Mouse (Mus musculus) c-Kit-positive CD71-positive TER-119-positive erythroid progenitor cells, embryonic 14.5 days (primary cell): Measurements from ENCODE around the gene Serinc5.
"Not testable (repeated sequence)": the region's sequence is repeated elsewhere in the genome, so short reads cannot be mapped to it uniquely, and the experiment has no call there.

Experiments used
- DNase-seq: peaks from one replicate; pipeline ENCODE4 v3.0.0-alpha.2; 2013; ENCODE audit warnings: low spot score

Serinc5 gene

DNA sequence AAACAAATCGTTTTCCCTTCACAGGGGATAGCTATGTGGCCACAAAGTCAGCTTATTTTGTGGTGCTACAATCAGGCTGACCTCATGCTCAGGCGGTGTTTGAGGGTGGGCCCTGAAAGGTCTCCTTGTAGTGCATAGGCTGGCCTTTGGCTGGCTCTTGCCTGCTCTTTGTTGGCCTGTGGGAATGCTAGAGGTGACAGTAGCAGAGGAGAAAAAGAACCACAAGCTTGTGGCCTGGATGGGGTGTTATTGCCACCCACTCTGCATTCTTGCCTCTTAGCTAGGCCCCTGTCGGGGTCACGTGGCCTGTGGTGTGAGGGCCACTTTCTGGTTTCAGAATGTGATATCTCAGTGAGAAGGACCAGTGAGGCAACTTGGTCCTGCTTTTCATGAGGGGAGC is 54.1 kb downstream of the Serinc5 start:
- DNase-seq: no peak

DNA sequence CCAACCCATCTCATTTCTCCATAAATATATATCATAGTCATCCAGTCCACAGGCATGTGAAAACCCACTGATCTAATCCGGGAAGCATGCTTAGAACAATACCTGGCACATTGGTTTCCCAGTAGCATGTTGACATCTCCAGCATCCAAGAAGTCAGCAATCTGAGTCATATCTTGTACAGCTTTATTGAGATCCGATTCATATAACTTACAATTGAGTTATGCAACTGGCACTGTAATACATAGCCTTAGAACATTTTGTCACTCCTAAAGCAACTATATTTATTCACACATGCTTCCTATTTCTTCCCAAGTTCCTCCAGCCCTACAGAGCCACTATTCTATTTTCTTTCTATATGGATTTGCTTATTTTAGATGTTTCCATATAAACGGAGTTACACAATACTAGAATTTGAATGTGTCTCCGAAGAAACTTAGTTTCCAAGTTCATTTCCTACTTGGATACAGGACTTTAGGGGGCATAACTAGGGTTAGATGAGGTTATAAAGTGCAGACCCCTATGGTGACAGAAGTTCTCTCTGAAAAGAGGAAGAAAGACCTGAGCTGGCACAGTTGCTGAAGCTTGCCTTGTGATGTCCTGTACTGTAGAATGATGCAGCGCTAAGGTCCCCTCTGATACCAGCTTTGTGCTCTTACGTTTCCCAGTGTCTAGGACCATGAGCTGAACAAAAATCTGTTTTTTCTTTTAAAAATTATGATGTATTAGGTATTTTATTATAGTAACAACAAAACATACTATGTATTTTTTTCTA is 57.5 kb downstream of the Serinc5 start:
- DNase-seq: no peak

DNA sequence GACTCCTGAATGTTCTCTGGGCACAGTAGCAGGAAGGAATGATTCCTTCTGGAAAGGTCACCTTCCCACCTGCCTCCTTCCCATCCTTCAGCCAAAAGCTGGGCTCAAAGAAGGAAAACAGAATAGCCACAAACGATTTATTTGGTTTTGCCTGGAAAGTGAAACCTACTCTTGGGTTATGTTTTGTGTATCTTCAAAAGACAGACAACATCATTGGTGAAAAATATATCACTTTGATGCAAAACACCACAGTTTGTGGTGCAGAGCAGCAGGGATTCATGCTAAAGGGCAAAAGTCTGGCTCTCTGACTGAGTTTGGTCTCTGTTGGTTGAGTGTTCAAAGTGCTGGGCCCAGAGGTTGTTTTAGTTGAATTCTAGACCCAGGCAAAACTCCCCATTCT is 60.8 kb downstream of the Serinc5 start:
- no peak for DNase-seq

DNA sequence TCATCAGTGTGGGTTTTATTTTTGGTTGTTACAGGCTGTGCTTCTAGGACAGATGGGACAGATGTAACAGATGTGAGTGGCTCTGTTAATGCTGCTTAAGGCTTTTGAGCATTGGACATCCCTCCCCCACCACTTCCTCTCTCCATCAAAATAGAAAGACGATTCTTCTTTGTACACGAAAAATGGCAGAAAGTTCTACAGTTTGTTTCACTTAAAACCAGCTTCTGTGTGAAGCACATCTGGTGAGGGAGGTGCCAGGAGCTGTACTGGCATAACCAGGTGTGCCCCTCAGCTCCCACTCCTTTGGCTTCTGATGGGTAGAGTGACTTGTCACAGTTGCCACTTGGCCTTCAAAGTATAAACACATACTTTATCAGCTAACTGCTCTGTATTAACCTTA is 63.8 kb downstream of the Serinc5 start:
- no peak for DNase-seq

DNA sequence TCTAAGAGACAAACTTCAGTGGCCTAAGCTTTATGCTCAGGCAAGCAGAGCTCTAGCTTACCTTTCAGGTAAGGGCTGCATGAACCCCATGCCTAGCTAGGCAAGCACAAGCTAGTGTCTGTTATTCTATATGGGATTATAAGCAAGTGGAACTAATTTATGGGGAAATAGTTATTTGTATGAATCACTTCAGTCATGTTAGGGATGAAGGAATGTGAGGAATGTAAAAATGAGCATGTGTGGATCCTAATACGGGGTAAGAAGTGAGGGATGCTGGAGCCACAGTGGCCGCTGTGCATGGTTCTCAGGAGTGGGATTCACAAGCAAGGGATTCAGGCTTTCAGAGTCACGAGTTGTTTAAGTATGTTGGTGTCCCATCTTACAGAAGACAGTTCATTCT is 64.4 kb downstream of the Serinc5 start:
- no peak for DNase-seq

DNA sequence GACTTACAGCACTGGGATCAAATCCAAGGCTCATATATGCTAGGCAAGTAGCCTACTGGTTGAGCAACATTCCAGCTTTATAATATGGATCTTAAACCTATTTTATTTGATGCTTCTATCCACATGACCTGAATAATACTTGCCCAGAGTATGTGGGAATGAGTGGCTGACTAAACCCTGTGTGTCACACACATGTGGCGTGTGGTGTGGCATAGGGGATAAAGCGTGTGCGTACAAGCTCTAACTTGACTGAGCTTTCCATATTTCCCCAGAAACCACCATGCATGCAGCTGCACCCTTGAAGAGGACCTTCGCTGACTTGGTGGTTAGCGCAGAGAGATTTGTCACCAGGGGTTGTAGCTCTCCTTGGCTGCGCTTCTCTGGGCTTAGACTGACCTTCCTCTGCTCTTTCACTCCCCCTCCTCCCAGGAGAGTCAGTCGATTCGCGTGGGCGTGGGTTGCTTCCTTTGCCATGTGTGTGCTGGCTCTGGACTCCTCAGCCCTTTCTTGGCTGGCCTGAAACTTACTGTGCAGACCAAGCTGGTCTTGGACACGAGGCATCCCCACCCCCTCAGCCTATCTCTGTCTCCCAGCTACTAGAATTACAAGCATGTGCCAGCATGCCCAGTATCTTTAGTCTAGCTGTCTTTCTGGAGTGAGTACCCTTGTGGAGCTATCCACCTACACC is 65.2 kb downstream of the Serinc5 start:
- DNase-seq: no peak

DNA sequence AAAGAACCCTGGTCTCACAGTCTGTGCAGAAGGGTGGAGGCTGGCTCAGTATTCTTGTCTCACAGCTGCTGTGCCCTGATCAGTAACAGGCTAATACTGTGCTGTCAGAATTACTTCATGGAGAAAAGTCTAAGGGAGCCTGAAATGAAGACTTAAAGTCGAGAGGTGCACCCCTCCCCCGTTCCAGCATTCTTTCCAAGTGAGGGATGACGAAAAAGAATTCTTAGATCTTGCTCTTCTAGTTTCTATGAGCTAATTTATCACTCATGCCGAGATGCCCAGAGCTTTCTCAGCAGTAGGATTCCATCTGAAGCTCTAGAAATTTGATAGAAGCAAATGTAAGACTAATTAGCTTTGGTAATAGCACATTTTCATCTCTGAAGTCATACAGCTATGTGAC is 66.8 kb downstream of the Serinc5 start:
- DNase-seq: no peak

DNA sequence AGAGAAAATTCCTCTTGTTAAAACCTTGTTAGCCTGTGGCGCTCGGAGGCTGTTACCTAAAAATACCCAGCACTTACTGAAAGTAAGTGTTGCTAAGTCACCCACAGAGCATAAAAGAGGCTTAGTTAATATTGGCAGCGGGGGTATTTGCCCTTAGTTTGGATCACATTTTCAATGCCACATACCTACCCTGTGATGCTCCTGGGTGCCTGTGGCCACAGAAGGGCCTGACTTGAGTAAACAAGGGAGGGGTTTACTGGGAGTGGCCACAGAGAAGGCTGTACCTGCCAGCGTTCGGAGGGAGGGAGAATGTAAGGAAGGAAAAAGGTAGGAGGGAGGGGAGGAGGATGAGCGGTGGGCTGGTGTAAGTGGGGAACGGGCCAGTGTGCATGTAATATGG is 68.8 kb downstream of the Serinc5 start:
- no peak for DNase-seq

DNA sequence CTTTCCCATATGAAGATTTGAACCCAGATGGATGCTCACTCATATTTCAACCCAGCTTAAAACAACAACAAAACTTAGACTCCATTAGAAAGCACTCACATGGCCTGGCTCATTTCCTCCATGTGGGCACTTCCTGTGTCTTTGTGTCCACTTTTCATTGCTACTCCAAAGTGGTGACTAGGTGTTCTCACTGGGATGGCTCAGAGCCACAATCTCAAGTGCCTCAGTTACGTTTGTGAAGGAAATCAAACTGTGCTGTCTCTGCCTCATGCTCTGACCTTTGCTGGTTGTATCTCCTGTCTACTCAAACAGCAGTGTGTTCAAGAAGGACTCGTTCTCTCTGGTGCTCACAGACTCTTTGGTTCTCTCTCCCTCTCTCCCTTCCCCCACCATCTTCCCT is 70.7 kb downstream of the Serinc5 start:
- no peak for DNase-seq

DNA sequence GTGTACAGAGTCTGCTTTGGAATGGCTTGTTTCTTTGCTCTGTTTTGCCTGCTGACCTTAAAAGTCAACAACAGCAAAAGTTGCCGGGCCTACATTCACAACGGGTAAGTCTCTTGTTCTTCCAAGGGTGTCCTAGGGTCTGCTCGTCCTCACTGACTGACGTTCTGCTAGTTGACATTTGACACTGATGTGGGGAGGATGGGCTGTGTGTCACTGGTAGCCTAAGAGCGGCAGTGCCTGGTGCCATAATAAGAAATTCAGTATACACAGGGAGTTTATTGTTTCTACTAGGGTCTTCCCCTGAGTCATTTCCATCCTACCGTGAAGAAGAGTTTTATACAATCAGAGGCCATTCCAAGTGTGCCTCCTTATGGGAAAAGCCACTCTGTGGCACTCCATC is 71.9 kb downstream of the Serinc5 start:
- DNase-seq: no peak

DNA sequence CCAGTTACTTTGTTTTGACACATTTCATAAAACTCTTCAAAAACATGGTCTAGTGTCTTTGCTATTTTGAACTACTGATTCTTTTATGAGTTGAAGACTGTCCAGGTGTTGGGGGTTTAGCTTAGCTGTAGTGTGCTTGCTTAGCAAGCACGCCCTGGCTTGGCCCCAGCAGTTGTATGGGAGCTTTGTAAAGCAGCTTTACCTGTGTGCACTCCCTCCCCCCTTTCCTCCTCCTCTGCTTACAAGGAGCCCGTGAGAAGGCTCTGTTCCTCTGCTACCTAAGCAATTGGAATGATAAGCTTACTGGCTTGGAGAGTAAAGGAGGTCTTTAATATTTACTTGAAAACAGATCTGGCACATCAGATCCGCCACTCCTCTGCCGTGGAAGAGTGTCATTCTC is 72.6 kb downstream of the Serinc5 start:
- DNase-seq: no peak

DNA sequence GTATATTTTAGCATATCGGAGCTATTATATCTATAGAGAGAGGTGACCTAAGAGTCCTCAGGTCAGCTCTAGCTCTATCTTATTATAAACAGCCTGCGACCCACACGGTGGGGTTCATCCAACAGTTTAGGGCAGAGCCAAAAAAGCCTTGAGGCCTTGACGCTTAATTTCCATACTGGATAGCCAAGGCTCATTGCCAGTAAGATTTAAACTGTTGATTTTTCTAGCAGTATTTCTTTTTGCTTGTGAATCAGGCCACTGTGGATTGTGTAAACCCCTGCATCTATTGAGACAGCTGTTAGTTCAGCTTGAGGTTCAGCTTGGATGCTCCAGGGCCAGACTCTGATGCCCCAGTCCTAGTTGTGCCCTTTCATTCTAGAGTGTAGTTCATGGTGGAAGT is 73.4 kb downstream of the Serinc5 start:
- DNase-seq: no peak

DNA sequence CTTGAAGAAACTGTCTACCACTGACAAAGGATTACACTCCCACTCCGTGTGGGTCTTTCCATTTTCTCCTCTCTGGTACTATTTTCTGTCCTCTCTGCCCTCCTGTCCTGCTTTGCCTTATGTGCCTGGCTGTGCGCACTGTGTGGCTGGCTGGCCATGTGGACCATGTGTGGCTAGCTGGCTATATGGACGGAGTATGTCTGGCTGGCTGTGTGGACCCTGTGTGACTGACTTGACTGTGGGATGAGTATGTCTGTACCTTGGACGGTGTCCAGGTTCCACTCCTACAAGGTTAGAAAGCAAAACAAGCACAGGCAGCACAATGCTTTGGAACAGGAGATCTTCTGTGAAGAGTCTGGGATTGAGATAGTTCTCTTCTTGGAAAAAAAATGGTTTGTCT is 74.4 kb downstream of the Serinc5 start:
- no peak for DNase-seq

DNA sequence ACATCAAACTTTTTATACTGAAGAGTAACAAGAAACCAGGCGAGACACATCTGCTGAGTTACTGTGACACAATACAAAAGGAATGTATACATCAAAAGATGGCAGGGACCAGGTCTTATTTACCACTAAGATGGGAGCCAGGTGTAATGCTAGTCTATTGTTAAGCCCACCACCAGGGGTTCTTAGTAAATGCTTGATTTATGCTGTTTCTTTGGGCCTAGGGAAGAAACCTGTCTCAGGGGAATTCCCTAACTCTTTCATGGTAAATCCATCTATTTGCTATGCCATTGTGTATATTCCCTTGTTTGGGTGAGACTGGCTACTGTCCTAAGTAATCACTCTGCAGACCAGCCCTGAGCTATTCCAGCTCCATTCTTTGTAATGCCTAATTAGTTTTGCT is 76.3 kb downstream of the Serinc5 start:
- not testable (repeated sequence) for DNase-seq

DNA sequence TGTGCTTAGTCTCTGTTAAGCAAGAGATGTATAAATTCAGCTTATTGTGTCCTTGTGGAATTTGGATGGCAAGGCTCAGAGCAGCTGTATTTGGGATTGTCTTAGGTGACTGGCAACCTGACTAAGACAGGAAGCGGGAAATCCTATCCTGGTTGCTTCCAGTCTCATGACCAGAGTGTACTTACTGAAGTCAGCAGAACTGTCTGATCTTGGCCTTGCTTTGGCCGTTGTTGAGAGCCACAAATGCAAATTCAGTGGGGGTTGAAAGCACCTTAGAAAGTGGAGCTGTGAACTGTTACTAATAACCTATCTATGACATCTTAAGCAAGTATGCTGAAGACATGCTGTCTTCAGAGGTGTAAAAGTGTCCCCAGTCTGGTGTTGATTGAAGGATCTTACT is 78.2 kb downstream of the Serinc5 start:
- DNase-seq: no peak

DNA sequence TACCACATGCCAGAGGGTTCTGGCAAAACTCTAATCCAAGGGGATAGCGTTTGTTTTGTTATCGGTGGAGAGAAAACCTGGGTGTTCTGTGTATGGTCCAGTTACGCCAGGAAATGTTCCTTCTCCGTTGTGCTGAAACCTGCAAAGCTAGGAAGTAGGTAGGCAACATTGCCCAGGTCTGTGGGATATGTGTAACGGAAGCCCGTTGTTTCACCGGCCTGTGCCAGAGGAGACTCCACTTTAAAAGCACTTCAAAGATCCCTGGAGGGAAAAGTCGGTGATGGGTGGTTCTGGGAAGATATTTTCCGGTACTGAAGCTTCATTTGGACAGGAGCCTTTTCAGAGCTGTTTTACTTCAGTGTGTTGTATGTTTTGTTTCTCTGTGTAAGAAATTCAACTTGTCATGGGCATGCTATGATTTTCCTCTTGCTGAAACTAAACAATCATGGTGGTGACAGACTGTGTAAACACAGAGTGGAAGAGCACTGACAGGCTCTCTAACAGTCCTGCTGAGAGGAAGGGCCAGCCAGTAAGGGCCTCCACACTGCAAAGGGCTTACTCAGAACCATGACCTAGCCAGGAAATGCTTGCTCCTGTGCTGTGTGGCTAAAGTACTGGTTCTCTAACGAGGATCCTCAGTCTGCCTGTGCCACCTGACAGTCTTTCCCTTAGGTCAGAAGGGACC is 83.1 kb downstream of the Serinc5 start:
- DNase-seq: no peak

DNA sequence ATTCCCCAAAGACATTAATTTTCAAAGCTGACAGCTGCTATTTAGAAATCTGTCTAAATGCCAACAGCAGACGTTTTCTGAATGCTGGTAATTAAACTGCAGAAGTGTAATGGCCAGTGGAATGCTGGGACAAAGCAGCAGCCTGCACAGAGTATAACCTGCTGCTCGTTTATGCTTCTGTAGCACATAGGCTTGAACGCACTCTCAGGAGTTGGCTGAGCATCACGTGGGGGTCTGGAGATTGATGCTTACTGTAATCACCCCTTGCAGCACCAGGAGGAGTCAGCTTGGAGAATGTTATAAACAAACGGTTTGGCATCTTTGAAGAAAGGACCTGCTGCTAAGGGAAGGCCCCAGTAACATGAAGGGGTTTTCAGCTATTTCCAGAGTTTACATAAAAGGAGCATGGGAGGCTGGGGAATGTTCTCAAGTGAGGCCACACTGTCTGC is 85.6 kb downstream of the Serinc5 start:
- DNase-seq: no peak

DNA sequence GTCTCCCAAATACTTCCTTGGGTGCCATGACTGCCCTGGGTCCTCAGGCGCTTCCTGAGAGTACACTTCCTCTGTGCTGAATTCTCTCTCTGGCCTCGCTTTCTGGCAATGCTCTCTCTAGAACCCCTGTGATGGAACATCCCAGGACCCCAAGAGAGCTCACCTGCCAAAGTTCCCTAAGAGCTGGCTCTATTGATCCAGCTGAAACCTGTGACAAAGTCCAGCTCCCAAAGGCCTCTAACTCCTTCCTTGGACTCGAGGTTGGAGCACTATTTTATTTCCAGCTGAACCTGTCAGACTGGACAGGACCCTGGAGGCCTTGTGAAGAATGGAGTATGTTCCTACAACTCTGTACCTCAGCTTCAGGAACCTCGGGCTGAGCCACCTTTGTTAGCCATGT is 86.2 kb downstream of the Serinc5 start:
- DNase-seq: no peak

DNA sequence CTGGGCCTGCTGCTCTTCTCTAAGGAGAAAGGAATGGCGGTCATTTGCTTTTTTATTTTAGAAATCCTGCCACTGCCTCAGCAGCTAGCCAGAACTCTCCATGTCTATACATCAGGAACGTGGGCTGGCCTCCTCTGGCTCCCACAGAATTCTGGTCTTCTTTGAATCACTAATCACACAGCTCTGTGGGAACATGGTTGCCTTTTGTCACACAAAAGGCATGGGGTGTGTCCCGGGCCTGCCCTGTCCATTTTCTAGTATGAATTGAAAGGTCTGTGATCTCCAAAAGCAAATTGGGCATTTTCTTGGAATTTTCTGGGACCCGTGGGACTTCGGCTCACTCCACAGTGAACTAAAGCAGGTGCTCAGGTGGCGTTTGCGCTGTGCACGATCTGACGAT is 87.9 kb downstream of the Serinc5 start:
- DNase-seq: no peak

DNA sequence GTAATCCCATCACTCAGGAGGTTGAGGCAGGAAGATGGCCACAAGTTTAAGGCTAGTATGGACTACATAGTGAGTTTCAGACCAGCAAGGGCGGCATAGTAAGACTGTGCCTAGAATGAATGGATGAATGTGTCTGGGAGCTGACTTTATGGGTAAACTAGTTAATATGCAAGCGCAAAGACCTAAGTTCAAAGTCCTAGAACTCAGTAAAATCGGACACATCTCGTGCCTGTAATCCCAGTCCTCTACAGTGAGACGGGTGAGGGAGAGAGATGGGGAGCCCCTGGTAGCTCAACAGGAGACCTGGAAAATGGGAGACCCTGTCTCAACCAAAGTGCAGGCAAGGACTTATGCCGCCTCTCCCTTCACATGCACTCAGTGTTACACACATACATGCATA is 88.5 kb downstream of the Serinc5 start:
- no peak for DNase-seq

DNA sequence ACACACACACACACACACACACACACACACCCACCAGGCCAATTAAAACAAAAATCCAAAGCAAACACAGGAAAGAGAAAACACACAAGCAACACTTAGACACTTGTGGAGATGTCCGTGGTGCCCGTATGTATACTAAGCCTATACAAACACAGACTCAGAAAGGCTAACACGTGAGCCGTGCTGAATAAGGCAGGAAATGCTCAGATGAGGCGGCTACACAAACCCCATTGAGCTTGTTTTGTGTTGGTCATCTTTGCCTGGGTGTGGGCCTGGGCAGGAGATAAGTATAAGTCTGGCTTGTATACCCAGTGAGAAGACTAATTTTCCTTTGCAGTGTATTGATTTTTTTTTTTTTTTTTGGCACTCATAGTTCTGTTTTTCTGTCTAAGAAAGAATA is 91.1 kb downstream of the Serinc5 start:
- no peak for DNase-seq

DNA sequence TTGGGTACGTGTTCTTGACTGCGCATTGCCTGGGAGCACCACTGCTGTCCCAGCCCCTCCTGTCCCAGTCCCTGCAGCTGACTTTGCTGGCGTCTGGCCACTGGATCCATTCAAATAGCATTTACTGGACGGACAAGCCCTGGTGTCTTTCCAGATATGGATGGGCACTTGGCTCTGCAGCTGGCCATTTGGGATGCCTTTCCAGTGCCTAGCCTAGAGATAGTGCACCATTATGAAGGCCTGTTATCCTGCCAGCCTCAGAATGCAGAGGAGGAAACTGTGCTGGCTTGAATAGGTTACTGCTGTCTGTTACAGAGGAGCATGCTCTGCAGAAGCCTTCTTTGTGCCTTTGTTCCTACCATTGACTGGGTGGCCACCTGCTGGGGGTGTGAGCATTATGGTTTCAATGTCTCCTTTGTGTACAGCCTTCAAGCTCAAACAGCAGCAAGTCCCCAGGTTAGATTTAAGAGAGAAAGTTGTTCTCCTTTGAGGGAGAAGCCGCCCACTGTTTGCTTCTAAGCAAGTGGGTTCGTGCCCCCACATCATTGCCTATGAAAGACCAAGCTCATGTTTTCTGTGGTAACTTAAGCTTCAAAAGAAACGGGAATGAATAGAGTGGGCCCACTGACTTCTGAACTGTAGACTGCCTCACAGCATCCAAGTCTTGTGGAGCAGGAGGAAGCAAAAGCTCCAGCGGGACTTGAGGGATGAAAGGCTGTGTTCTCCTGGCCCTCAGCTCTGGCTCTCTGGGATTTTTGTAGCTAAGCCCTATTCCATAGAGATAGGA is 92.5 kb downstream of the Serinc5 start:
- no peak for DNase-seq

DNA sequence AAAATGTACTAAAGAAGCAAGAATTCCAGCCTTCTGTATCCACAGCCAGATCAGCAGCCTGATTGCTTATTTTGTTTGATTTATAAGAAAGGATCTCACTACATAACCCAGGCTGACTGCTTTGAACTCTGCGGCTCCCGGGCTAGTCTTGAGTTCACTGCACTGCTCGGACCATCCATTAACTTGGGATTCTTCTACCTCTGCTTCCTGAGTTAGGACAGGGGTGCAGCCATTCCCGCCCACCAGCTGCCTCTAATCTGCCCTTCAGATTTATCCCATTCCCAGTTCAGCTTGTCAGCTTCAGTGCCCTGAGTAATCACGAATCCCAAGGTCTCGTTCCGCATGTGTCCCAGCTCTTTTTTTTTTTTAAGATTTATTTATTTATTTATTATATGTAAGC is 93.3 kb downstream of the Serinc5 start:
- no peak for DNase-seq
